Mouse (Mus musculus): ENCODE data around the gene Olfr45.
"Not testable (repeated sequence)": the region's sequence is repeated elsewhere in the genome, so short reads cannot be mapped to it uniquely, and the experiment has no call there.

Olfr45 gene

DNA sequence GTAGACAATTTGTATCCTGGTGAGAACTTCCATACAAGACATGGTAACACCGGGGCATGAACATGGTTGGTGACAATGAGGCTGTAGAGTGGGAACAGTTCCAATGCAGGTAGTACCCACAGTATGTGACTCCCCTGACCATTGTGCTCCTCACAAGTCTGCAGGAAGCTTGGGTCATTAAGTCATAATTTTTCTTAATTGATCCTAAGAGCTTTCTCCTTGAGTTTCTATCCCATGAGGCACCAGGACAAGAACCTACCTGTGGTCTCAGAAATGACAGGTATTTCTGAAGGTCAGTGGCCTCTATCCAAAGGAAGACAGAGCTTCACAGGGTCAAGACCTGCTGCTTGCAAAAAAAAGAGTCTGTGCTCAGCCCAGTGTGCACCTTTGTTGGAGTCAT lies at the start of gene Olfr45:
Olfr45 (plus strand) TSS at position 301 of the 400 bp plus-strand sequence.
- DNase-seq (ENCODE audit: low spot score in 2 of 2) = no peak

DNA sequence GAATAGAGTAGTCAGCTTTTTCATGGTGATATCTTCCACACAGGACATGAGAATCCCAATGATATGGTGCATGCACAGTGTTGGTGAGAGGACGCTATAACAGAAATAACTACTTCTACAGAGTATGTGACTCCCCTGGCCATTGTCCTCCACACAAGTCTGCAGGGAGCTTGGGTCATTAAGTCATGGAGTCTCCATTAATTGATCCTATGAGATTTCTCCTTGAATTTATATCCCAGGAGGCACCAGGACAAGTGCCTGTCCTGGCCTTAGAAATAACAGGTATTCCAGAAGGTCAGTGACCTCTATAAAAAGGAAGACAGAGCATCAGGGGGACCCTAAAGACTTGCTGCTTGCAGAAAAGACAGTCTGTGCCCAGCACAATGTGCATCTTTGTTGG lies 35.6 kb upstream of the Olfr45 start, which contains the start of gene Olfr53:
Olfr53 (plus strand) TSS at position 301 of the 400 bp plus-strand sequence.
- DNase-seq (ENCODE audit: low spot score in 2 of 2) = no peak

DNA sequence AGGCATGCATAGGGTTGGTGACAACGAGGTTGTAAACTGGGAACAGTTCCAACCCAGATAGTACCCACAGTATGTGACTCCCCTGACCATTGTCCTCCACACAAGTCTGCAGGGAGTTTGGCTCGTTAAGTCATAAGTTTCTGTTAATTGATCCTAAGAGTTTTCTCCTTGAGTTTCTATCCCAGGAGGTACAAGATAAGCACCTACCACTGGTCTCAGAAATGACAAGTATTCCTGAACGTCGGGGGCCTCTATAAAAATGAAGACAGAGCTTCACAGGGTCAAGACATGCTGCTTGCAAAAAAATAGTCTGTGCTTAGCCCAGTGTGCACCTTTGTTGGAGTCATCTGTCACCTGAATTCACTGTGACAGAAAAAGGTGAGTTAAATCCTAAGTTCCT lies 22.1 kb upstream of the Olfr45 start, which contains the start of gene Olfr539:
Olfr539 (plus strand) TSS at position 301 of the 400 bp plus-strand sequence.
- no peak for DNase-seq (ENCODE audit: low spot score in 2 of 2)

DNA sequence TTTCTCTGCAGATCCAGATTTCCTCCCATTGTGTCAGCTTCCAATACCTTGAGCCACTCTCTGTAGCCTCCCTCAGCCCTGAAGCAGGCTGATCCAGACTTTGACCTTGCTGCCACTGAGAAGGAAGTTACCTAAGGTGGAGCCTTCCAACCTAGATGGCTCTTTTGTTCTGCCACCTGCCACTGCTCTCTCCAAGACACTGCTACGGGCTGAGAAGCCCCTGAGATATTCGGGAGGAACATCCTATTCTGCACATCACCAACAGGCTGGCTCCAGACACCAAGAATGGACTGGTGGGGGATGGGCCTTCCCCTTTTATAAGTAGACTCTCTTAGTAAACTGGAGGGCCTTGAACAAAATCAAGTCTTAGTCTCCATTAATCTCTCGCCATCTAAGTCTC lies 11.1 kb upstream of the Olfr45 start:
- not testable (repeated sequence) for DNase-seq (ENCODE audit: low spot score in 2 of 2)

DNA sequence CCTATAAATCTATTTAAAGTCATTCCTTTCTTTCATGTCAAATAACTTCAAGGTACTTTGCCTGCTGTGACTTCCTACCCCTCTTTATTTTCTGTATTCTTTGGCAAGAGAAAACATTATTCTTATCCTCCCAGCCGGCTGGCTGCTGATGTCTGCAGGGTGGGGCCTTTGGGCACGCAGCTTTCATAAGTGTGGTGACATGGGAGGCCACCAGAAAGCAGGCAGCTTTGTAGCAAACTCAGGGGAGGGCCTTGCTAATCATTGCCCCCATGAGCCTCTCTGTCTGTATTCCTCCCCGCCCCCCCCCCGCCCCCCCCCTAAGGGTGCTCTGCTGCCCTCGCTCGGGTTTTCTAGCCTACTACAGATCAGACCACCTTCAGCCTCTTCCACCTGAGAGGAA lies 5.9 kb upstream of the Olfr45 start:
- DNase-seq (ENCODE audit: low spot score in 2 of 2) = no peak

DNA sequence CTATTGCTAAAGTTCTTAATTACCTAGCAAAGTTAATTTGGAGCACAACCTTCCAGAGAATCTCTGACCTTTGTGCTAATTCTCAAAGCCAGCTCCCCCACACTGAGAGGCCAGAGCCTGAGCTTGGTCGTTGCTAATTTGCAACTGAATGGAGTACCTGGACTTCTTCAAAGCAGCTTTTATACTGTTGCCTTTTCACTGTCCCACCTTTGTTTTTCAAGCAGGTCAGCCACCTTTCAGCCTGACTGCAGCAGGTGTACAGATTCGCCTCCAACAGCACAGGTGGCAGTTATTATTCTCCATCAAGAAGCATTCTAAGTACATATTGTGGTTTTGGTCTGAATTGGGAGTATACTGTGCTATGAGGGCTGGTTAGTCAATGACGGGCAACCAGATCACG lies 2.2 kb upstream of the Olfr45 start:
- DNase-seq (ENCODE audit: low spot score in 2 of 2) = not testable (repeated sequence)

DNA sequence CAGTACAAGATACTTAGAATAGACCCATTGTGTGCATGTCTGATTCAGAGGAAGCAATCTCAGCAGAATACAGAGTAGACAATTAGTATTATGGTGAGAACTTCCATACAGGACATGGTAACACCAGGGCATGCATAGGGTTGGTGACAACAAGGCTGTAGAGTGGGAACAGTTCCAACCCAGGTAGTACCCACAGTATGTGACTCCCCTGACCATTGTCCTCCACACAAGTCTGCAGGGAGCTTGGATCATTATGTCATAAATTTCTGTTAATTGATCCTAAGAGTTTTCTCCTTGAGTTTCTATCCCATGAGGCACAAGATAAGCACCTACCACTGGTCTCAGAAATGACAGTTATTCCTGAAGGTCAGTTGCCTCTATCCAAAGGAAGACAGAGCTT lies 15.2 kb downstream of the Olfr45 start, which contains the start of gene Olfr541:
Olfr541 (plus strand) TSS at position 301 of the 400 bp plus-strand sequence.
- DNase-seq (ENCODE audit: low spot score in 2 of 2) = no peak

DNA sequence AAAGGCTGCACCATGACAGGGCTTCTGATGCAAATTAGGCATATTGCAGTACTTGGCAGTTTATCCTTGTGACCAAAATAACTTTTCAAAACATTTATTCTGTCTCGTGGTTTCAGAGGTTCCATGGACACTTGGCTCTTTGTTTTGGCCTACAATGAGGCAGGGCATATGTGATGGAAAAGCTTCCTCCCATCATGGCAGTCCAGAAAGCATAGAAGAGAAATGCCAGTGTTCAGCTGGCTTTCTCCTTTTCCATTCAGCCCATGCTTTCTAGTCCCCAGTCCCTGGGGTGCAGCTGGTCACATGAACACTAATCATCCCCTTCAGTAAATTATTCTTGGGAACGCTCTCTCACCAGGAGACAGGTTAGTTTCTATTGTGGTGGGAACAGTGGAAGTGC lies 24.6 kb downstream of the Olfr45 start:
- DNase-seq (ENCODE audit: low spot score in 2 of 2) = no peak

DNA sequence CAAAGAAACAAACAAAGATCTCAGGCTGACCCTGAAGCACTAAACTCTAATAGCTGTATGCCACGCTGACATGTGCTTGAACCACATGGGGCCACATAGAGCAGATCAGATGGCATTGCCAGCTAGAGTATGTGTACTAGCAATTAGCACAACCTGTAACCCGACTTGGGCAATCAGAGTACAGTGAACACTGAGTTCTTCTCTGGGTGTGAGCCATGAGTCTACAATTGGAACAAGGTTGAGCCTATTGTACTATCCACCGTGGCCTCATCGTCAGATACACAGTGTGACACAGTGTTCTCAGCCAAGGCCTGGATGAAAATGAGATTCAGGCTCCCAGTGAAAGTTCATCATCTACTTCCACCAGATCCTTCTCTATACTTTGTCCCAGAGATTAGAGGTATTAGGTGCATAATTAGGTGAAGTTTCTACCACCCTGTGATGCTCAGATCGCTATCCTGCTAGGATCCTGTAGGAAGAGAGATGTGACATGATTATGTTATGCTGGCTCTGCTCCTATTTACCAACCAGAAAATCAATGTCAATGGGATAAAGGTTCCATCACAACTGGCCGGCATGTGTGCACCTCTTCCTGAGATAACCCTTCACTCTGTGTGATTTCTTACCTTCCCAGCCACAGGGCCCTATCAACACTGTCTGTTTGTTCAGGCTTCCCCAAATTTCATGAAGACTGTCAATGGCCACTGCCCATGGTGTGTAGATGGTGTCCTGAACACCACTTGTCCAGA lies 26.0 kb downstream of the Olfr45 start:
- DNase-seq (ENCODE audit: low spot score in 2 of 2) = no peak

DNA sequence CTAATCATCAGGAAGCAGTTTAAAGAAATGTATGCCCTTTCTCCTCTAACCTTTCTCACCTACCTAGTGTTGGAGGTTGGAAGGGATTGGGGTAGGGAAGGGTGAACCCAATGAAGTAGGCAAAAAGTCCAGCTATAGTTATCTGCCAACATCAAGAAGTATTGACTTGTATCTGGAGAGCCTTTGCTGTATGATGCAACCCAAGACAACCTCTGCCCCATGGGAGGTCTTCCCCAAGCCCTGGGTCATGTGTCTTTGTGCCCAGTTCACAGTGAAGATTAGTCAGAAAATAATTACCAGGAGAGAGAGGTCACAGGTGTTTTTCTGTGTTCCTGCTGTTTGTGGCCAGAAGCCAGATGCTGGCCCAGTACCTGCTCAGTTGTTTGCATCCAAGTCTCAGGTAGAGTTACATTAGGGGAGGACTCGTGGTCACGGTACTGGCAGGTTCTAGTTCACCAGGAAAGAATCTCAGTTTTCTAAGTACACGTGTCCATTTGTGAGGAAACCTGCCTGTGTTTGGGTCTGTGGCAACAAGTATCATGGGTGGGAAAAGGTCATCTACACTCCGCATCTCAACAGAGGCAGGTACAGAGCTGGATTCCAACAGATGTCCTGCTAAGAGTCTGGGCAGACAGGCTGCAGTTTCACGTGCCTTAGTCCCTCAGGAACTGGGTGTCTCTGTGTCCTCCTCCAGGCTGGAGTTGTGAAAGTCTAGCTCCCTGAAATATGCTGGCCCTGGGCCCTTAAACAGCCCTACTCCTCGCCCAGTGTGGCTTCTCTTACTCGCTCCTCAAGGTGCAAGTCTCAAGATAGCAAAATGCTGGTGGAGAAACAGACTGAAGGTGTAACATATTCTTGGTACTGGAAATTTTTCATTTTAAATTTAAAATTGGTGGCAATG lies 35.7 kb downstream of the Olfr45 start:
- DNase-seq (ENCODE audit: low spot score in 2 of 2) = no peak

DNA sequence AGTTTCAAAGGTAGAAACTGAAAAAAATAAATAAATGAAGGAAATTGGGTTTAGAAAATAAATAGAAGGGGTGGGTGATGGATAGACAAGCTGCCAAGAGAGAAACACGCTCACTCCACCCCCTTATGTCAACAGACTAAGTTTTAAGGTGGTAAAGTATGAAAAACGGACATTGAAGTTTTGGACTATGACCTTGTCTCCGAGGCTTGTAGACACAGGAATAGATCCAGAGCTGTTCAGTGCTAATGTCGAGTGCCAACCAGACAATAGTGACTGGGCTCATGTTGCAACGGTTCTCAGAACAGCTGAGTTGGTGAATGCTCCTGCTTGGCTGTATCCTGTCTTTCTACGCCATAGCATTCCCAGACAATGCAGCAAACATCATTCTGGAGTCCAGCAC lies 39.3 kb downstream of the Olfr45 start:
- DNase-seq (ENCODE audit: low spot score in 2 of 2) = no peak

DNA sequence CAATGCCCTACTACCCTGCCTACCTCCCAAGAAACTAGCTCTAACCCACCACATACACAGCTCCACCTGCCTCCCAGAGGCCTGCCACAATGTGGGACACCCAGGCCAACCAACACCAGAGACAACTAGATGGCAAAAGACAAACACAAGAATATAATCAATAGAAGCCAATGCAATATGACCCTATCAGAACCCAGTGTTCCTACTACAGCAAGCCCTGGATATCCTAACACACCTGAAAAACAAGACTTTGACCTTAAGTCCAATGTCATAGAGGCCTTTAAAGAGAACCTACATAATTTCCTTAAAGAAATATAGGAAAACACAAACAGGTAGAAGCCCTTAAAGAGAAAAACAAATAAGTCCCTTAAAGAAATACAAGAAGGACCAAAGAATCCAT lies 43.8 kb downstream of the Olfr45 start:
- no peak for DNase-seq (ENCODE audit: low spot score in 2 of 2)

DNA sequence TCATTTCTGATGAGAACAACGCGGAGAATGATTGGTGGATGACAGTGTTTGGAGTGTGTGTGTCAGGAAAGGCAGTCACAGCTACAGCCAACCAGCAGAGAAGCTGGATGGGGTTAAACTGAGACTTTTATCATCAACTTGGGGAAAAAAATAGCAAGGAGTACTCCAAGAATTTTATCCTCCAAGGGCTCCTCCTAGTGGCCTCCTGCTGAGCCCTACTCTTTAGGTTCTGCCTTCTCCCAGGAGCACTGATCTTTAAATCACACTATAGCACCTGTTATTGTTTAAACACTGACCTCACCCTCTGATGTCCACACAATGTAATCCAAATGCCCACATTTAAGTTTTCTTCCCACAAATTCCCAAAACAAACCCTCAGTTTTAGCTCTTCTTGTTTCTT lies 51.4 kb downstream of the Olfr45 start:
- DNase-seq (ENCODE audit: low spot score in 2 of 2) = no peak
